Mouse (Mus musculus) liver (tissue): ENCODE data around the gene Pcsk5.

Experiments
- DNase-seq: peaks from one replicate; pipeline ENCODE4 v3.0.0-alpha.2; 2020; ENCODE audit warnings: mixed read lengths

Pcsk5 gene

GRCm38 (mm10) chr19:17732676-17733277 lies 104.7 kb downstream of the Pcsk5 start:
- no peak for DNase-seq

GRCm38 (mm10) chr19:17717066-17717465 lies 120.4 kb downstream of the Pcsk5 start:
- DNase-seq, result no peak

- DNase-seq, result no peak
These were observed 122.0 kb downstream of the Pcsk5 start for GRCm38 (mm10) chr19:17715281-17715955.

- DNase-seq, result no peak
These were observed 145.8 kb downstream of the Pcsk5 start for GRCm38 (mm10) chr19:17691626-17692025.

GRCm38 (mm10) chr19:17678371-17678770 lies 159.1 kb downstream of the Pcsk5 start:
- DNase-seq, result no peak

GRCm38 (mm10) chr19:17662676-17663075 lies 174.8 kb downstream of the Pcsk5 start:
- no peak for DNase-seq

- no peak for DNase-seq
These were observed 175.2 kb downstream of the Pcsk5 start for GRCm38 (mm10) chr19:17662271-17662670.

GRCm38 (mm10) chr19:17659321-17659720 lies 178.1 kb downstream of the Pcsk5 start:
- no peak for DNase-seq

- no peak for DNase-seq
These were observed 186.5 kb downstream of the Pcsk5 start for GRCm38 (mm10) chr19:17650831-17651502.

- no peak for DNase-seq
These were observed 187.5 kb downstream of the Pcsk5 start for GRCm38 (mm10) chr19:17649967-17650366.

GRCm38 (mm10) chr19:17643128-17643797 lies 194.2 kb downstream of the Pcsk5 start:
- no peak for DNase-seq

- no peak for DNase-seq
These were observed 201.4 kb downstream of the Pcsk5 start for GRCm38 (mm10) chr19:17635984-17636383.

GRCm38 (mm10) chr19:17615646-17616045 lies 221.8 kb downstream of the Pcsk5 start:
- DNase-seq, result no peak

- DNase-seq, result no peak
These were observed 230.9 kb downstream of the Pcsk5 start for GRCm38 (mm10) chr19:17606510-17606909.

- DNase-seq, result no peak
These were observed 231.3 kb downstream of the Pcsk5 start for GRCm38 (mm10) chr19:17606093-17606492.

GRCm38 (mm10) chr19:17603322-17603721 lies 234.1 kb downstream of the Pcsk5 start:
- DNase-seq, result no peak

GRCm38 (mm10) chr19:17600347-17600746 lies 237.1 kb downstream of the Pcsk5 start:
- DNase-seq, result no peak

GRCm38 (mm10) chr19:17592790-17593189 lies 244.6 kb downstream of the Pcsk5 start:
- DNase-seq, result no peak

- no peak for DNase-seq
These were observed 246.1 kb downstream of the Pcsk5 start for GRCm38 (mm10) chr19:17591335-17591734.

GRCm38 (mm10) chr19:17590314-17590713 lies 247.1 kb downstream of the Pcsk5 start:
- DNase-seq, result no peak

- DNase-seq, result no peak
These were observed 260.0 kb downstream of the Pcsk5 start for GRCm38 (mm10) chr19:17577412-17577811.

- no peak for DNase-seq
These were observed 262.9 kb downstream of the Pcsk5 start for GRCm38 (mm10) chr19:17574564-17574963.

GRCm38 (mm10) chr19:17572315-17572714 lies 265.1 kb downstream of the Pcsk5 start:
- DNase-seq, result no peak

GRCm38 (mm10) chr19:17570936-17571335 lies 266.5 kb downstream of the Pcsk5 start:
- no peak for DNase-seq
